Mouse (Mus musculus) liver, adult (tissue): ENCODE measurements around the gene Adm2.

Experiments used
- GATA4 ChIP-seq: IDR thresholded peaks from 2 replicates; pipeline ENCODE4 v1.6.1; 2014; ENCODE audit warnings: mild to moderate bottlenecking, low read length; ENCODE audit not compliant: insufficient replicate concordance

Gene Adm2

GRCm38 (mm10) chr15:89297695-89298094 lies 24.8 kb upstream of the Adm2 start:
- no peak for TF ChIP-seq GATA4

- TF ChIP-seq GATA4: no peak
Observed at GRCm38 (mm10) chr15:89300180-89300579, 22.3 kb upstream of the Adm2 start.

DNA sequence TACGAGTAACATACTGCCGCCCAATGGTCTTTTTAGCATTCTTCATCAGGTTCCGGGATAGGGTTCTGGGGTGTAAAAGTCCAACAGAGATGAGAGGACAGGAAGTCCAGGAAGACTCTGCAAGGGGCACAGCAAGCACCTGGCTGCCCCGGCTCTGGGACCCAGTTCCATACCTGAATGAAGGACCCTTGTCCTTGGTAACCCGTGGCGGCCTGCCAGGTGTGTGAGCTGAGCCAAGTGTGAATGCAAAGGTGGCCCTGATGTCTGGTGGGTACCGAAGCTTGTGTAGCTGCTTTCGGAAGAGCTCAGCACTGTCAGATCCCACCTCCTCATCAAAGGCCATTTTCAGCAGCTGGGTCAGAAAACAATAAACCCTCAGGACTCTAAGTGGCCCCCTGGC lies 21.9 kb upstream of the Adm2 start:
- no peak for TF ChIP-seq GATA4

GRCm38 (mm10) chr15:89305966-89306365 lies 16.6 kb upstream of the Adm2 start:
- TF ChIP-seq GATA4: no peak

GRCm38 (mm10) chr15:89307461-89307860 lies 15.1 kb upstream of the Adm2 start:
- no peak for TF ChIP-seq GATA4

- no peak for TF ChIP-seq GATA4
Observed at GRCm38 (mm10) chr15:89308406-89309139, 13.9 kb upstream of the Adm2 start.

DNA sequence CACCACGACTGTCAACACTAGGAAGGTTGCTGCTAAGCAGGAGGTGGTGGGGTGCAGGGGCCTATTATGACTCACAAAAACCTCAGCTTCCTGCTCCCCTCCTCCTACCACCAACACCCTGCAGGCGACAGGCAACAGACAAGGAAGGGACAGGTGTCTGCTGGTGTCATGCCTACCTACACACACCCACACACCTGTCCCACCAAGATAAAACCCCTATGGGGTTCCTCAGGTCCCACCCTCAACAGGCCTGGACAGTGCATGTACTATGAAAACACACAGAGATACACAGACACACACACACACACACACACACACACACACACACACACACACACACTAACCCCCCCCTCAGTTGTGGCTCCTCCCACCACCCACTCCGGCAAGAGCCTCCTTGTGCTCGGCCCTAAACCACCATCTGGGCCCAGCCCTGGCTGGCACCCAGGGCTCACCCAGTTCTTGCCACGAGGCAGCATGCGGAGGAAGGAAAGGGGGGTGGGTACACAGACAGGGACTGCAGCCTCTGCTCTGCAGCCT lies 12.5 kb upstream of the Adm2 start:
- TF ChIP-seq GATA4: no peak

DNA sequence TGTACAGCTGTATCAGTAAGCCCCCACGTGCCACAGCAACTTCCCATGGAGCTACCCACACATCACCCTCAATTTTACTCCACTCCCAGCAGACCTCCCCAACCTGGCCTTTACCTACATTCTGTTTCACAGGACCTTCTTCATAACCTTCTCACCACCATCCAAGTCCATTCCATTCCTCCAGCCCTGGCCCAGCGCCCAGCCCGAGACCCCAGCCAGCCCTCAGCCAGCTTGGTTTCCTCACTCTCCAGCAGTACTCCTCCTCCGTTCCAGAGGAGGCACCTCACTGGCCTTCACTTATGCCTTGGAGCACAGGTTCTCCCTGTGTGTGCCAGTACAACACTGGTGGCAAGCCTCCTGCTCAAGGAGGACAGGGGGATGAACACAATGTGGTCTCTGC lies 9.2 kb upstream of the Adm2 start:
- TF ChIP-seq GATA4: no peak

DNA sequence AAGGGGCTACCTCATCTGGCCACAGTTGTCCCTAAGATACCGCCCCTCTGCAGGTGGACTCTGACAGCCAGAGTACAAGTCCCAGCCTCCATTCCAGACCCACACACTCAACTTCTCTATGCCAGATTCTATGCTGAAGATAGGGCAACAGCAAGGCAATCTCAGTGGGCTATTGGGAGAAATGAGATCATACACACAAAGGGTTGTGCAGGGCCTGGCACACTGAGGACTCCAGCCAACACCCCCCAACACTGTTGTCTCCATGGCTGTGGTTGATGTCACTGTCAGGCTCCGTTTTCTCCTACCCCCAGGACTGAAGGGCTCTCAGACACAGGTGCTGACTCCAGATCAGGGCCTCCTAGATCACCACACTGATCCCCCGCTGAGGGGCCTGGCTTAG lies 8.4 kb upstream of the Adm2 start:
- TF ChIP-seq GATA4: no peak

- no peak for TF ChIP-seq GATA4
Observed at GRCm38 (mm10) chr15:89314511-89315189, 7.9 kb upstream of the Adm2 start.

DNA sequence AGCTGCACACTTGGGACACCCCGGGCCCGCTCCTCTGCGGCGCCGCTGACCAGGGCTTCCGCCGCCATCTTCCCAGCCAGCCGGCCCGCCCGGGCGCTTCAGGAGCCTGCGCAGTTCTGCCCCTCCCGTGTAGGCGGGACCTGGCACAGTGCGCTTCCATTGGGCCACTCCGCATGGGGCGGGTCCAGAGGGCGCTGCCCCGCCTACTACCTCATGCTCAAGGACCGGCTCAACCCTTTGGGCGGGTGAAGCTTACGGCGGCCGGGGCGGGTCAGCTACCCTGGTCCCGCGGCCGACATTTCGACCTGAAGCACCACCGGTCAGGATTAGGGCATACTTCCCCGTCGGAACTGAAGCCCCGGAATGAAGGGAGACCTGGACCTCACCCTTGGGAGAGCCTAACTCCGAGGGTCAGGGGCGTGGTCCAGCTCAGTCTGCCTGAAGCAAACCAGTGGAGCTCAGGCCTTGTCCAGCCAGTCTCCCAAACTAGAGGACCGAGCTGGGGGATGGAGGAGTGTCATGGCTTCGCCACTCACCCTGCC lies 7.3 kb upstream of the Adm2 start, which contains the start of gene Sbf1:
TSS of gene Sbf1 (minus strand) at position 122 of the 542 bp plus-strand sequence.
- no peak; the same call in 1 of the 2 replicates for TF ChIP-seq GATA4

- TF ChIP-seq GATA4: no peak
Observed at GRCm38 (mm10) chr15:89316146-89316545, 6.4 kb upstream of the Adm2 start.

DNA sequence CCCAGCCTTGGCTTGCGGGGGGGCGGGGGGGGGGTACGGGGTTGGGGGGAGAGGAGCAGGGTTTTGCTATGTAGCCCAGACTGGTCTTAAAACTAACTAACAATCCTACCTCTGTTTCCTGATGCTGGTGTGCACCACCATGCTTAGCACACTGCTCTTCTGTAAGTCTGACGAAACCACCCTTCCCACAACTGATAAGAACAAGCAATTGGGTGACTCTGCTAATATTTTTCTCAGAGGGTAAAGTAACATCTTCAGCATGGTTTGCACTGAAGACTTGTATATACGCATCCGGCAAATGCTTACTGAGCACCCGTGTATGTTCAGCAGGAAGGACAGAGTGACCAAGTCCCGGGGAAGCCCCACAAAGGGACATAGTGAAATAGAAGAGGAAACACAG lies 1.3 kb upstream of the Adm2 start:
- no peak for TF ChIP-seq GATA4

DNA sequence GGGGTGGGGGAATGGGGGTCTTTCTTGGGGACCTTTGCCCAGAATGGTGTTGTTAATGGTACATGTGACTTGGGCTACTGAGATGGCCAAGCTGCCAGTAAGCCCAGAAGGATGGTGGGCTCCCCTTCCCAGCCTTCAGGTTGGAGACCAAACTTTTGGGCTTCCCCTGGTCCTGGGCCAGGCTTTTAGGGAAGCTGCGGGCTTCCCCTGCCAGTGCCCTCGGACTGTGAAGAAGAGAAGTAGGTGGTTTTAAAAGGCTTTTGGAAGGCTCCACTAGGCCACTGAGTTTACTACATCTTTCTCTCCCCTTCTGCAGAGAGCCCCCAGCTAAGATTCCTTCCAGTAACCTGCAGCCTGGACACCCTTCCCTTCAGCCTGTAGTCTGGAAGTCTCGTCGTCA lies 1.1 kb downstream of the Adm2 start:
- TF ChIP-seq GATA4: no peak

- TF ChIP-seq GATA4: no peak
Observed at GRCm38 (mm10) chr15:89326441-89326840, 3.9 kb downstream of the Adm2 start.

GRCm38 (mm10) chr15:89334271-89334670 lies 11.8 kb downstream of the Adm2 start, which contains the start of gene Miox:
TSS of gene Miox (plus strand) at chr15:89334398.
- no peak for TF ChIP-seq GATA4
